Mouse (Mus musculus) bone marrow, adult 2 months (tissue): ENCODE data around the gene Cdyl. TPM values are rescaled to one million over a fixed set of nuclear protein-coding genes. Genes with fewer than 3 reads are reported as not detected.
A peak's percentile ranks its signal among the peaks of the same experiment; 100 is the strongest.

Experiments used
- H3K27ac ChIP-seq: fragments of 200-500 bp; 2 replicates; pipeline ENCODE4 v1.5.1; 2012; ENCODE audit warnings: low read depth, mild to moderate bottlenecking, control low read depth, inconsistent platforms, low read length; ENCODE audit not compliant: control insufficient read depth, poor library complexity, insufficient read depth
- H3K4me1 ChIP-seq: fragments of 200-500 bp; 2 replicates; pipeline ENCODE4 v1.6.1; 2011; ENCODE audit warnings: low read length; ENCODE audit not compliant: control insufficient read depth, insufficient read depth
- H3K4me3 ChIP-seq: fragments of 200-500 bp; replicated peaks from 2 replicates; pipeline ENCODE3; 2011; ENCODE audit warnings: mild to moderate bottlenecking, low read depth, low read length, control low read depth; ENCODE audit not compliant: control insufficient read depth
- CTCF ChIP-seq: fragments of 200-500 bp; IDR thresholded peaks from 2 replicates; pipeline ENCODE4 v1.5.1; 2011; ENCODE audit warnings: low read length, control low read depth; ENCODE audit not compliant: control insufficient read depth, insufficient read depth
- POLR2A ChIP-seq: fragments of 200-500 bp; IDR thresholded peaks from 2 replicates; pipeline ENCODE4 v1.6.1; 2011; ENCODE audit warnings: low read depth, mild to moderate bottlenecking, control low read depth, low read length, borderline replicate concordance; ENCODE audit not compliant: control insufficient read depth
- WGBS: fragments of 180-500 bp; shearing (Covaris S2); methylation state at CpG from one replicate; pipeline ENCODE4 v1.1.7; 2018; 5-methylcytosine and 5-hydroxymethylcytosine counted together
- polyA plus RNA-seq: library from polyadenylated mRNA; stranded (reverse); fragments of >200 nt; gene quantifications from 2 replicates; pipeline ENCODE4 v1.2.4, GENCODE M21; 2011; ENCODE audit warnings: low replicate concordance; ENCODE audit not compliant: missing spikeins, insufficient read depth, insufficient read length

Cdyl gene
- polyA plus RNA-seq, 1 experiment, result 20.5 TPM

DNA sequence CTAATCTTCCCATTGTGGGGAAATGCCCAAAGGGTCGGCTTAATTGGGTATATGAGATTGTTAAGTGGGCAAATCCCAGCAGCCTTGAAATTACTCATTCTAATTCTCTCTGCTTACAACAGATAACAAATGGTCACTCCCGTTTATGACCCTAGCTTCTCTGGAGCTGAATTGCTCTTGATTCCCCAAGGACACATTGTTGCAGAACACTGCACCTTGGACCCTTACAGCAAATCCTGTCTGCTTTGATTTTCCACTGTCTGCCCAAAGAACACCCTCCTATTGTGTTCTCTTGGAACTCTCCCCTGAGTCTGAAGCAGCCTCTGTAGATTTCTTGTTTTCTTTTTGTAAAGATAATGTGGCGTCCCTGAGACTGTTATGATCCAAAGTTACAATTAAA lies 34.1 kb upstream of the Cdyl start:
- Histone ChIP-seq H3K27ac (no peak overlapping the region), H3K4me1 (no peaks in the 10 kb centered on the region), H3K4me3 (no peak overlapping the region)
- no peak for TF ChIP-seq CTCF
- no peak for TF ChIP-seq POLR2A
- 67% methylated on average over 3 of the region's 3 CpGs for WGBS

DNA sequence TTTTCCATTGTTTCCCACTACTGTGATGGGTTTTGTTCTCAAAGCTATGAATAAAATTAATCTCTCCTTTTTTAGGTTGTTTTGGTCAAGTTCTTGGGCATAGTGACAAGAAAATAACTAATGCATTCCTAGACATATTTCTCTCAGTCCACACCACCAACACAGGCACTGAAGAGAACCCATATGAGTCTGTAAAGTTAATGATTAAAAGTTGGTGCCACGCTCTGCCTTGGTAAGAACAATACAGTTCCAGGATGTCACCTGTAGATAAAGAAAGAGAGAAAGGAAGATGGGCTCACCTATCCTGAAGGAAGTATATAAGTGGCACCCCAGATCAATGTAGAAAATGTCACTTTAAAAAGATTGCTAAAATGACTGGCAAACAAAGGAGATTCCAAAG lies 32.3 kb upstream of the Cdyl start:
- TF ChIP-seq CTCF (no peak), POLR2A (no peak)
- H3K4me1 ChIP-seq, result no peaks in the 10 kb centered on the region
- H3K4me3 ChIP-seq, result no peak overlapping the region
- WGBS, result 87% methylated on average over 1 of the region's 1 CpGs
- H3K27ac ChIP-seq, result no peak overlapping the region

DNA sequence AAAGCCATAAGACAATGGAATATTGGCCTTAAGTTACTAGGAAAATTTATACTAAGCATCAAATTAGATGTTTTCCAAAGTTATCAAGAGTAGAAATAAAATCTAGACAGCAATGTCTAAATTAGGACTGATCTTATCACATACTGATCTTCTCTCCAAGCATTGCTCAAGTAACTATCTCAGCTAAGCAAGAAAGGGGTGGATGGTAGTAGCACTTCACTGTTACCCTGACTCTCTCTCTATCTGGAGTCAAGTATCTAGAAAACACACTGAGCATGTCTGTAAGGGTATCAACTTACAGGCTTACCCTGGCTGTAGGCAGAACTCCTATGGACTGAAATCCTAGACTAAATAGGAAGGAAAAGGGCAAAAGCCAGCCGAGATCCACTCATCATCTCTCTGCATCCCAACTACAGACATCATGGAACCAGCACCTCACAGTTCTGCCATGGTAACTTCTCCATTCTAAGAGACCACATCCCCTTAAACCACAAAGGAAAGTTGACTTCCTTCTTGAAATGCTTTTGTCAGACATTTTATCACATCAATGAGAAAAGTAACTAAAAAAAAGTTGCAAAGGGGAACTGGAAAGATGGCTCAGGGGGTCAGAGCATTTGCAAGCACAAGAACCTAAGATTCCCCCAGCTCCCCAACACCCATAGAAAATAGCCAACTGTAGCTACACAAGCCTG lies 12.4 kb upstream of the Cdyl start:
- Histone ChIP-seq H3K27ac (no peak overlapping the region), H3K4me1 (peaks cover 3% of the 10 kb centered on the region), H3K4me3 (no peak overlapping the region)
- TF ChIP-seq CTCF (no peak), POLR2A (no peak)
- WGBS, result 3% methylated on average over 1 of the region's 1 CpGs

- peaks cover 3% of the 10 kb centered on the region for H3K4me1 ChIP-seq
- no peak overlapping the region for H3K27ac ChIP-seq
- H3K4me3 ChIP-seq, result no peak overlapping the region
- TF ChIP-seq POLR2A (no peak), CTCF (no peak)
- 84% methylated on average over 11 of the region's 11 CpGs for WGBS
Measured at GRCm38 (mm10) chr13:35650284-35650872, 9.3 kb upstream of the Cdyl start.

DNA sequence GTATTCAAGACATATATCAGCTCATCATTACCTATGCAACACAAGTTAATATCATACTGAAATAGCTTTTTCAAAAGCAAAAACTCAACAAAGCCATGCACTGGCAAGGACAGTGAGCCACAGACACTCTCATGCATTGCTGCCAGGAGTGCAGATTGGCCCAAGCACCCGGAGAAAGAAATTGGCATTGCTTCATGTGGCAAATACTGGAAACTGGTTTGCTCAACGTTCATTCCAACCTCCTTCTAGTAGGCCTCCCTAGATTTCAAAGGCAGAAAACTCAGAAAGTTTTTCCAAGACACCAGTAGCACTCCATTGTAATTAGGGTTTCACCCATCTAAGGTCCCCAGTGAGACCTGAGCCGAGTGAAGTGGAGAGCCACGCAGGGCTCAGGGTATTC lies 6.8 kb upstream of the Cdyl start:
- WGBS, result 62% methylated on average over 4 of the region's 4 CpGs
- no peak overlapping the region for H3K4me3 ChIP-seq
- TF ChIP-seq CTCF, result no peak
- TF ChIP-seq POLR2A, result no peak
- H3K27ac ChIP-seq, result no peak overlapping the region
- H3K4me1 ChIP-seq, result peaks cover 2% of the 10 kb centered on the region

DNA sequence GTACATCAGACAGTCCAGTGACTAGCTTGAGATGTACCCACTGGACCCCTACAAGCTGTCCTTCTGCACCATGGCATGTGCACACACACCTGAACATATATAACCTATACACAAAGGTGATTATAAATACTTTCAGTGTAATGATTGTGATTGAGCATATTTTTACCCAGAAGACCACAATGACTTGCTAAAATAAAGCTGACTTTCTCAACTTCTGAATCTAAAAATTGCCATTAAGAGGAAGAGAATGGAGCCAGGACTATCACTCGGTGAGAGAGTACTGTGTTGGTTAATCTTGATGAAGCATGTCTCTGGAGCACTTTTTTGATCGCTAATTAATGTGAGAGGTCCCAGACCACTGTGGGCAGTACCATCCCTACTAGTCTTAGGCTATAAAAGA lies 2.8 kb upstream of the Cdyl start:
- Histone ChIP-seq H3K4me1 (no peaks in the 10 kb centered on the region), H3K4me3 (no peak overlapping the region), H3K27ac (no peak overlapping the region)
- TF ChIP-seq CTCF (no peak), POLR2A (no peak)
- WGBS, result 16% methylated on average over 2 of the region's 2 CpGs

- TF ChIP-seq POLR2A (no peak), CTCF (no peak)
- H3K27ac ChIP-seq, result peak overlapping the region; percentile 73
- peaks cover 4% of the 10 kb centered on the region; the same call in 1 of the 2 replicates for H3K4me1 ChIP-seq
- no peak overlapping the region for H3K4me3 ChIP-seq
- WGBS, result 28% methylated on average over 3 of the region's 3 CpGs
Measured at GRCm38 (mm10) chr13:35665456-35665855, 5.8 kb downstream of the Cdyl start.

- H3K4me3 ChIP-seq, result no peak overlapping the region
- peaks cover 4% of the 10 kb centered on the region; the same call in 1 of the 2 replicates for H3K4me1 ChIP-seq
- TF ChIP-seq CTCF (no peak), POLR2A (no peak)
- WGBS, result 34% methylated on average over 4 of the region's 4 CpGs
- no peak overlapping the region for H3K27ac ChIP-seq
Measured at GRCm38 (mm10) chr13:35669910-35670469, 10.4 kb downstream of the Cdyl start.
